ENCODE assay signal across 8 mouse cellular contexts in the genomic region with DNA sequence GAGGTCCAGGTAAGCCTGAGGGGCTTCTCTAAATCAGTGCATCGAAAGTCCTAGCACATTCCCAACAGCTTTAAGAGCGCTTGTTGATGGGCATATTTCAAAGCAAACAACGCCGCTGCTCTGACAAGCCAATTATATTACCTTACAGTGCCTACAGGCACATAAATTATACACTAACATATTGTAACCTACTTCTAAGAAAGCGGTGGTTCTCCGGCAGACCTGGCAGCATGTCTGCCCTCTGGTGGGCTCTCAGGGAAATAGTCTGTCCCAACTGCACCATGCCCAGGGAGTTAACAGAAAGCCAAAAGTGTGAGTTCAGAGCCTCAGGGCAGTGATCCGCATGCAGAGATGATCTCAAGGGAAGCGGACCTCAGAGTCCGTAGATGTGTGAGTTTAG.
A peak's percentile ranks its signal among the peaks of the same experiment; 100 is the strongest.
DNase-seq lines count a peak whose midpoint lies in the region; ATAC-seq and TF ChIP-seq lines count a peak whose summit lies in the region.

No protein-coding gene starts in this region.

- H3K36me3 ChIP-seq in spleen, adult 2 months (ENCODE audit: control insufficient read depth, insufficient read depth, low read length): no peaks in the 10 kb centered on the region
- H3K36me3 ChIP-seq in midbrain, embryonic 16.5 days (ENCODE audit: control insufficient read depth, insufficient read depth, low read length): no peaks in the 10 kb centered on the region

- H3K9ac ChIP-seq in midbrain, embryonic 16.5 days (ENCODE audit: low read depth, low read length): no peak overlapping the region

- no peak for TF ChIP-seq POLR2A in spleen, adult 2 months (IDR thresholded peaks at IDR 0.05; ENCODE audit: low read depth, low read length)

- ATAC-seq in midbrain, embryonic 16.5 days: peak; percentile 87

- peak in 1 of 2 experiments; percentile 15 for DNase-seq in spleen, adult 2 months (ENCODE audit: low read depth in 1 of 2, low spot score in 2 of 2)
- DNase-seq in spleen, adult 12 weeks (ENCODE audit: low spot score): no peak
- peak; percentile 23 for DNase-seq in c-Kit-positive CD71-negative TER-119-negative erythroid progenitor cells, embryonic 14.5 days (ENCODE audit: low read depth)
- peak; percentile 12 for DNase-seq in fibroblast of lung, adult 2 months (ENCODE audit: low read depth)
- DNase-seq in kidney, adult 11 months: peak; percentile 19
- DNase-seq in left cerebral cortex, postnatal 36 days (ENCODE audit: low spot score in 2 of 2): peak; percentile 60 to 69
- peak; percentile 40 for DNase-seq in thymus, postnatal 25 days

- H3K27ac ChIP-seq in spleen, adult 2 months (ENCODE audit: insufficient read depth, low read length): no peak overlapping the region
- no peak overlapping the region for H3K27ac ChIP-seq in midbrain, embryonic 16.5 days (ENCODE audit: low read length)

- H3K4me3 ChIP-seq in spleen, adult 2 months (ENCODE audit: extremely low read depth, insufficient read depth, insufficient read length): no peak overlapping the region
- H3K4me3 ChIP-seq in midbrain, embryonic 16.5 days (ENCODE audit: low read depth, low read length): no peak overlapping the region

- 37% methylated on average over 9 of the region's 9 CpGs for WGBS in spleen, adult 2 months
- WGBS in midbrain, embryonic 16.5 days: 33% methylated on average over 9 of the region's 9 CpGs

- H3K9me3 ChIP-seq in midbrain, embryonic 16.5 days (replicated peaks; ENCODE audit: control insufficient read depth, low read length, poor library complexity, severe bottlenecking): no peaks in the 10 kb centered on the region

- H3K4me1 ChIP-seq in spleen, adult 2 months (ENCODE audit: control insufficient read depth, insufficient read depth, insufficient read length): no peaks in the 10 kb centered on the region
- H3K4me1 ChIP-seq in midbrain, embryonic 16.5 days (ENCODE audit: control insufficient read depth, insufficient read depth, low read length): no peaks in the 10 kb centered on the region

- no peaks in the 10 kb centered on the region for H3K27me3 ChIP-seq in spleen, adult 2 months (ENCODE audit: control insufficient read depth, insufficient read depth, low read length)
- H3K27me3 ChIP-seq in midbrain, embryonic 16.5 days (ENCODE audit: control insufficient read depth, insufficient read depth, low read depth, low read length): no peaks in the 10 kb centered on the region

- intact Hi-C loops in left cerebral cortex, postnatal 36 days (cut with DNase I): loop anchor here (10.0 kb wide), 1 partner anchor 1950 kb away; no protein-coding TSS in a partner anchor

- peak; percentile 58; the same call in 1 of the 2 replicates for TF ChIP-seq CTCF in spleen, adult 2 months (IDR thresholded peaks at IDR 0.05; ENCODE audit: extremely low read depth, insufficient read depth, insufficient read length, insufficient replicate concordance)

- H3K4me2 ChIP-seq in midbrain, embryonic 16.5 days (ENCODE audit: low read length): peak overlapping the region; percentile 12
